Mouse (Mus musculus): ENCODE results near the gene Fam228b. TPM values are rescaled to one million over a fixed set of nuclear protein-coding genes. Genes with fewer than 3 reads are reported as not detected.

Fam228b gene
- total RNA-seq, 2 experiments from 2014 or later: 8.6 to 17.3 TPM

Other genes starting within 250 kb of the Fam228b start
- gene Itsn2, start 176.6 kb downstream of the Fam228b start, total RNA-seq (2021): 10 to 100 TPM; 40.2 to 45.4 TPM
- not detected for gene Gm3625, start 176.3 kb downstream of the Fam228b start, total RNA-seq (2021)
- under 1 TPM; 0.15 to 0.76 TPM for gene Fam228a, start 30.8 kb downstream of the Fam228b start, total RNA-seq (2021)
- gene Pfn4, start 245 bp downstream of the Fam228b start, total RNA-seq (2021): 1 to 10 TPM; 2.5 to 3.9 TPM
- gene Sf3b6, start 48.3 kb upstream of the Fam228b start, total RNA-seq (2021): 100 to 1,000 TPM in 1 of 2 experiments, 10 to 100 TPM in 1; 87.9 to 101 TPM
- 10 to 100 TPM; 10.6 to 19.8 TPM for gene Fkbp1b, start 72.3 kb upstream of the Fam228b start, total RNA-seq (2021)
- gene Wdcp, start 74.0 kb upstream of the Fam228b start, total RNA-seq (2021): 10 to 100 TPM in 1 of 2 experiments, 1 to 10 TPM in 1; 9.5 to 11.4 TPM
- gene Mfsd2b, start 105.1 kb upstream of the Fam228b start, total RNA-seq (2021): 1 to 10 TPM; 2.3 to 4.6 TPM
- gene Ubxn2a, start 138.4 kb upstream of the Fam228b start, total RNA-seq (2021): 10 to 100 TPM; 31.8 to 32.7 TPM
- gene Atad2b, start 148.1 kb upstream of the Fam228b start, total RNA-seq (2021): 10 to 100 TPM; 27.3 to 34.4 TPM